Mouse (Mus musculus) E14TG2a.4 (cell line): Measurements from ENCODE around the gene Gm5617.

ENCODE experiments used
- CTCF ChIP-seq: conservative IDR thresholded peaks from 2 replicates; pipeline ENCODE4 v1.5.1; 2014; ENCODE audit warnings: low read length
- NANOG ChIP-seq: IDR thresholded peaks from 2 replicates; pipeline ENCODE4 v1.6.1; 2014; ENCODE audit warnings: borderline replicate concordance, low read length, mixed read lengths
- POU5F1 ChIP-seq: IDR thresholded peaks from 2 replicates; pipeline ENCODE4 v1.6.1; 2014; ENCODE audit warnings: low read length, borderline replicate concordance

GRCm38 (mm10) chr9:48480411-48481213 is 14.6 kb upstream of the Gm5617 start, which contains the start of gene Rexo2:
- TF ChIP-seq CTCF, result no peak
- no peak for TF ChIP-seq NANOG
- TF ChIP-seq POU5F1, result no peak
